8 mouse cellular contexts compared by ENCODE assay signal in genomic region chrX:134756434-134757292, GRCm38 (mm10). TPM values are rescaled to one million over a fixed set of nuclear protein-coding genes. Genes with fewer than 3 reads are reported as not detected.
A peak's percentile ranks its signal among the peaks of the same experiment; 100 is the strongest.
DNase-seq lines count a peak whose midpoint lies in the region; ATAC-seq lines count a peak whose summit lies in the region.

TSS of gene Armcx3 (plus strand) at chrX:134756595.

- no peaks in the 10 kb centered on the region for H3K9me3 ChIP-seq in intestine, embryonic 15.5 days

- peak within 1 kb of the TSS; percentile 65 for H3K9ac ChIP-seq in intestine, embryonic 15.5 days

- H3K27me3 ChIP-seq in intestine, embryonic 15.5 days (replicated peaks), result no peaks in the 10 kb centered on the region

- no peaks in the 10 kb centered on the region for H3K36me3 ChIP-seq in intestine, embryonic 15.5 days

- peak within 1 kb of the TSS; percentile 67 for H3K27ac ChIP-seq in intestine, embryonic 15.5 days

- peak; percentile 96 for ATAC-seq in intestine, embryonic 15.5 days

- peak; percentile 61 for DNase-seq in layer of hippocampus, adult 11-12 months (ENCODE audit: low spot score)
- DNase-seq in layer of hippocampus, adult 9-10 months (ENCODE audit: low spot score), result no peak
- DNase-seq in embryo, embryonic 10.5 days (ENCODE audit: low spot score), result peak; percentile 82
- peak; percentile 29 to 55 for DNase-seq in gastrocnemius, postnatal 4 days (ENCODE audit: low spot score in 2 of 2)
- DNase-seq in left cerebral cortex, postnatal 36 days (ENCODE audit: low spot score in 2 of 2), result peak; percentile 43 to 53
- peak; percentile 68 for DNase-seq in mesoderm, embryonic 11.5 days (ENCODE audit: low read depth, low spot score)
- DNase-seq in right cerebral cortex, postnatal 4 days, result peak; percentile 56

- WGBS in intestine, embryonic 15.5 days, result 21% methylated on average over 46 of the region's 46 CpGs

- peak within 1 kb of the TSS; percentile 52 for H3K4me2 ChIP-seq in intestine, embryonic 15.5 days (replicated peaks)

- peak within 1 kb of the TSS; percentile 58 for H3K4me3 ChIP-seq in intestine, embryonic 15.5 days (replicated peaks)

- intact Hi-C loops in left cerebral cortex, postnatal 36 days (cut with DNase I), result loop anchor here (2.0 kb wide), 1 partner anchor 52 kb away; the partner anchor contains the start of gene Armcx2

- no peaks in the 10 kb centered on the region for H3K4me1 ChIP-seq in intestine, embryonic 15.5 days (replicated peaks)

RNA-seq across cellular contexts. Expression of gene Armcx3, which starts in this region (rescaled TPM):
- total RNA-seq in gastrocnemius, postnatal 4 days (2021), result 10 to 100 TPM; 72.8 to 80.9 TPM
- 65.0 and 68.6 TPM in 2 replicates for polyA plus RNA-seq in intestine, embryonic 15.5 days (2015; fragmentation: Nextera tagmentation; extraction: Ambion mirVana)
- 10 to 100 TPM; 69.0 to 80.1 TPM for total RNA-seq in left cerebral cortex, postnatal 36 days (2021)
